Mouse (Mus musculus): ENCODE measurements around the gene Zcchc24. TPM values are rescaled to one million over a fixed set of nuclear protein-coding genes. Genes with fewer than 3 reads are reported as not detected.

Zcchc24 gene
- polyA plus RNA-seq, 1 experiment: not detected

- no peak for TF ChIP-seq GATA1 (IDR thresholded peaks at IDR 0.05; ENCODE audit: low read length)
These were observed 10.9 kb downstream of the Zcchc24 start for GRCm38 (mm10) chr14:25757917-25758316.

- TF ChIP-seq GATA1 (IDR thresholded peaks at IDR 0.05; ENCODE audit: low read length): no peak
These were observed 12.4 kb downstream of the Zcchc24 start for GRCm38 (mm10) chr14:25756385-25756990.

GRCm38 (mm10) chr14:25755541-25755940 lies 13.3 kb downstream of the Zcchc24 start:
- TF ChIP-seq GATA1 (IDR thresholded peaks at IDR 0.05; ENCODE audit: low read length): no peak

- no peak for TF ChIP-seq GATA1 (IDR thresholded peaks at IDR 0.05; ENCODE audit: low read length)
These were observed 14.0 kb downstream of the Zcchc24 start for GRCm38 (mm10) chr14:25754531-25755484.

GRCm38 (mm10) chr14:25753021-25753420 lies 15.8 kb downstream of the Zcchc24 start:
- TF ChIP-seq GATA1 (IDR thresholded peaks at IDR 0.05; ENCODE audit: low read length): no peak

GRCm38 (mm10) chr14:25751067-25751466 lies 17.8 kb downstream of the Zcchc24 start:
- no peak for TF ChIP-seq GATA1 (IDR thresholded peaks at IDR 0.05; ENCODE audit: low read length)

- no peak for TF ChIP-seq GATA1 (IDR thresholded peaks at IDR 0.05; ENCODE audit: low read length)
These were observed 18.3 kb downstream of the Zcchc24 start for GRCm38 (mm10) chr14:25750448-25751015.

- no peak for TF ChIP-seq GATA1 (IDR thresholded peaks at IDR 0.05; ENCODE audit: low read length)
These were observed 19.5 kb downstream of the Zcchc24 start for GRCm38 (mm10) chr14:25749143-25749909.

- no peak for TF ChIP-seq GATA1 (IDR thresholded peaks at IDR 0.05; ENCODE audit: low read length)
These were observed 20.7 kb downstream of the Zcchc24 start for GRCm38 (mm10) chr14:25747996-25748756.

- TF ChIP-seq GATA1 (IDR thresholded peaks at IDR 0.05; ENCODE audit: low read length): no peak
These were observed 21.6 kb downstream of the Zcchc24 start for GRCm38 (mm10) chr14:25746971-25747945.

GRCm38 (mm10) chr14:25746371-25746770 lies 22.5 kb downstream of the Zcchc24 start:
- TF ChIP-seq GATA1 (IDR thresholded peaks at IDR 0.05; ENCODE audit: low read length): no peak

- TF ChIP-seq GATA1 (IDR thresholded peaks at IDR 0.05; ENCODE audit: low read length): no peak
These were observed 23.3 kb downstream of the Zcchc24 start for GRCm38 (mm10) chr14:25745365-25746184.

GRCm38 (mm10) chr14:25742943-25743342 lies 25.9 kb downstream of the Zcchc24 start:
- no peak for TF ChIP-seq GATA1 (IDR thresholded peaks at IDR 0.05; ENCODE audit: low read length)
